Mouse (Mus musculus) liver, postnatal 0 days (tissue): ENCODE measurements around the gene Stx19.

ENCODE experiments used
- CTCF ChIP-seq: sonication (generic); IDR thresholded peaks from 2 replicates; pipeline ENCODE4 v1.5.1; 2016; ENCODE audit warnings: antibody characterized with exemption, low read depth
- EP300 ChIP-seq: IDR thresholded peaks from 2 replicates; pipeline ENCODE4 v1.6.1; 2016; ENCODE audit warnings: antibody characterized with exemption, low read depth, mild to moderate bottlenecking

GRCm38 (mm10) chr16:62796608-62797007 lies 17.9 kb upstream of the Stx19 start:
- TF ChIP-seq CTCF (no peak), EP300 (no peak)
